Mouse (Mus musculus): Measurements from ENCODE around the gene Pus3.
"Not testable (repeated sequence)": the region's sequence is repeated elsewhere in the genome, so short reads cannot be mapped to it uniquely, and the experiment has no call there.

The Pus3 gene

GRCm38 (mm10) chr9:35545704-35546103, 12.7 kb upstream of the Pus3 start:
- DNase-seq (ENCODE audit: low spot score in 2 of 2), result no peak

- DNase-seq (ENCODE audit: low spot score in 2 of 2), result no peak
Measured at GRCm38 (mm10) chr9:35546745-35547144, 11.7 kb upstream of the Pus3 start.

- DNase-seq (ENCODE audit: low spot score in 2 of 2), result no peak
Measured at GRCm38 (mm10) chr9:35548455-35548854, 9.9 kb upstream of the Pus3 start.

- DNase-seq (ENCODE audit: low spot score in 2 of 2), result no peak
Measured at GRCm38 (mm10) chr9:35556494-35557102, 1.8 kb upstream of the Pus3 start.

- peak; percentile 57 to 68 for DNase-seq (ENCODE audit: low spot score in 2 of 2)
Measured at GRCm38 (mm10) chr9:35559009-35559890, 855 bp downstream of the Pus3 start.

GRCm38 (mm10) chr9:35561076-35561475, 2.7 kb downstream of the Pus3 start:
- no peak for DNase-seq (ENCODE audit: low spot score in 2 of 2)

- no peak for DNase-seq (ENCODE audit: low spot score in 2 of 2)
Measured at GRCm38 (mm10) chr9:35561583-35561982, 3.2 kb downstream of the Pus3 start.

- no peak for DNase-seq (ENCODE audit: low spot score in 2 of 2)
Measured at GRCm38 (mm10) chr9:35564536-35565240, 6.3 kb downstream of the Pus3 start.

GRCm38 (mm10) chr9:35567995-35568394, 9.6 kb downstream of the Pus3 start:
- no peak for DNase-seq (ENCODE audit: low spot score in 2 of 2)

- DNase-seq (ENCODE audit: low spot score in 2 of 2), result peak; percentile 81 to 92
Measured at GRCm38 (mm10) chr9:35569571-35570534, 11.5 kb downstream of the Pus3 start, which contains the start of the genes Pate2 and Hyls1. TSS of gene Pate2 (plus strand) at chr9:35570284. TSS of gene Hyls1 (minus strand) at chr9:35570398.

GRCm38 (mm10) chr9:35570663-35571062, 12.3 kb downstream of the Pus3 start:
- no peak for DNase-seq (ENCODE audit: low spot score in 2 of 2)

GRCm38 (mm10) chr9:35574416-35574815, 16.0 kb downstream of the Pus3 start:
- no peak for DNase-seq (ENCODE audit: low spot score in 2 of 2)

GRCm38 (mm10) chr9:35587674-35588073, 29.3 kb downstream of the Pus3 start:
- DNase-seq (ENCODE audit: low spot score in 2 of 2), result no peak

GRCm38 (mm10) chr9:35592903-35593302, 34.5 kb downstream of the Pus3 start:
- no peak for DNase-seq (ENCODE audit: low spot score in 2 of 2)

GRCm38 (mm10) chr9:35607647-35608405, 49.4 kb downstream of the Pus3 start:
- no peak for DNase-seq (ENCODE audit: low spot score in 2 of 2)

- DNase-seq (ENCODE audit: low spot score in 2 of 2), result no peak
Measured at GRCm38 (mm10) chr9:35611841-35612240, 53.4 kb downstream of the Pus3 start, which contains the start of gene Pate4. TSS of gene Pate4 (minus strand) at chr9:35611941.

GRCm38 (mm10) chr9:35614005-35614404, 55.6 kb downstream of the Pus3 start:
- DNase-seq (ENCODE audit: low spot score in 2 of 2), result no peak

- DNase-seq (ENCODE audit: low spot score in 2 of 2), result not testable (repeated sequence)
Measured at GRCm38 (mm10) chr9:35616784-35617183, 58.4 kb downstream of the Pus3 start.

Data from urinary bladder, postnatal 36 days (tissue).